10 mouse cellular contexts compared by ENCODE assay signal in the genomic region with DNA sequence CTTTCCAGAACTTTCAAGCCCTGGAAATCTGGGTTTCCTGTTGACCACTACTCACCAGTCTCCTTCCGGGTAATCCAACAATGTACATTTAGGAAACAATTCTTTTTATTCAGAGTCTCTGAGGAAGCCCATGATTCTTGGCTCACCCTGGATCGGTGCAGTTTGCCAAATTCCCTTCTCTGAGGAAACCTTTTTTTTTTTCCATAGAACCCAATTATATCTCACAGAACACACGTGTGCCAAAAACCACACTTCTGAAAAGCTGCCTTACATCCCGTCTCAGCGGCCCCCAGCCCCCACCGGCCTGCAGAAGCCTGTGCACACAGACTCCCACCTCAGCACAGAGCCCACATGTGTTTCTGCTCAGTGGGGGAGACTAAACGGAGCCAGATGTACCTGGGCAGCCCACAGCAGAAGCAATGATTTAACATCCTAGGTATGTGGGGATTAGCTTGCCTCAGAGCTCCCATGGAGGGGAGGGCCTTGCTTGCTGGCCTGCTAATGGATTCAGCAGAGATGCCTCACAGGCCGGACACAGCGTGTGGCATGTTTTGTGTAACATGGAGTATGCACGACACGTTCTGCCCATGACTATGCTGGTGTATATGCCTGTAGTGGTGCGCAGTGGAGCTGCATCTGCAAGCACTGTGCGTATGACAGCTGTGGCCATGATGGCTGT.
A peak's percentile ranks its signal among the peaks of the same experiment; 100 is the strongest.
DNase-seq lines count a peak whose midpoint lies in the region; ATAC-seq and TF ChIP-seq lines count a peak whose summit lies in the region.
"Had no signal": no experiment of that assay in that cellular context is flagged by ENCODE, and none has a peak within 500 bp of the region (broad histone marks: within the 10 kb centered on the region; RNA-seq: fewer than 3 reads in every experiment).

No protein-coding gene starts in this region.

- 70% methylated on average over 13 of the region's 13 CpGs for WGBS in hindbrain, embryonic 10.5 days
- WGBS in hindbrain, embryonic 14.5 days: 72% methylated on average over 13 of the region's 13 CpGs
- 65% methylated on average over 13 of the region's 13 CpGs for WGBS in hindbrain, embryonic 15.5 days
- WGBS in midbrain, embryonic 13.5 days: 72% methylated on average over 13 of the region's 13 CpGs

- H3K9ac ChIP-seq in hindbrain, embryonic 14.5 days: no peak overlapping the region
- no peak overlapping the region for H3K9ac ChIP-seq in hindbrain, embryonic 15.5 days
- no peak overlapping the region for H3K9ac ChIP-seq in midbrain, embryonic 13.5 days (replicated peaks)

- TF ChIP-seq CTCF in embryonic fibroblast, embryonic 13.5 days (IDR thresholded peaks at IDR 0.05; ENCODE audit: borderline replicate concordance, insufficient read depth, low read length): no peak

- H3K4me3 ChIP-seq in hindbrain, embryonic 10.5 days: no peak overlapping the region
- no peak overlapping the region for H3K4me3 ChIP-seq in hindbrain, embryonic 14.5 days (replicated peaks; ENCODE audit: low read length)
- no peak overlapping the region for H3K4me3 ChIP-seq in embryonic fibroblast, embryonic 13.5 days (ENCODE audit: insufficient read depth, low read length)
- H3K4me3 ChIP-seq in hindbrain, embryonic 15.5 days: no peak overlapping the region
- no peak overlapping the region for H3K4me3 ChIP-seq in midbrain, embryonic 13.5 days (replicated peaks)
- H3K4me3 ChIP-seq: erythroblast, embryonic 14.5 days; myocyte had no signal

- no peak for ATAC-seq in hindbrain, embryonic 14.5 days (ENCODE audit: low FRiP score)
- ATAC-seq in hindbrain, embryonic 15.5 days (ENCODE audit: low FRiP score, low read depth): 0 out of 2 replicates have a peak, but pooled peaks have one; percentile 15
- ATAC-seq in midbrain, embryonic 13.5 days: no peak
- no peak for ATAC-seq in activated CD4-positive, CD25-positive, alpha-beta regulatory T cell, adult 4 months

- peak overlapping the region; percentile 70 for H3K27ac ChIP-seq in hindbrain, embryonic 10.5 days
- H3K27ac ChIP-seq in hindbrain, embryonic 14.5 days: no peak overlapping the region; the same call in 1 of the 2 replicates
- H3K27ac ChIP-seq in embryonic fibroblast, embryonic 13.5 days (ENCODE audit: insufficient read depth, low read length): peak overlapping the region; percentile 75
- H3K27ac ChIP-seq in hindbrain, embryonic 15.5 days (replicated peaks): 0 out of 2 replicates have a peak overlapping the region, but pooled peaks have one; percentile 8
- peak overlapping the region; percentile 10; the same call in 1 of the 2 replicates for H3K27ac ChIP-seq in midbrain, embryonic 13.5 days

- no peaks in the 10 kb centered on the region for H3K9me3 ChIP-seq in hindbrain, embryonic 10.5 days
- peaks cover 7% of the 10 kb centered on the region; the same call in 1 of the 2 replicates for H3K9me3 ChIP-seq in hindbrain, embryonic 14.5 days (ENCODE audit: control insufficient read depth, low read length)
- no peaks in the 10 kb centered on the region for H3K9me3 ChIP-seq in hindbrain, embryonic 15.5 days
- no peaks in the 10 kb centered on the region for H3K9me3 ChIP-seq in midbrain, embryonic 13.5 days

- H3K4me1 ChIP-seq in hindbrain, embryonic 10.5 days (replicated peaks): peaks cover 25% of the 10 kb centered on the region
- H3K4me1 ChIP-seq in hindbrain, embryonic 14.5 days (replicated peaks; ENCODE audit: control insufficient read depth, insufficient read depth, low read length): no peaks in the 10 kb centered on the region
- peaks cover 5% of the 10 kb centered on the region; the same call in 1 of the 2 replicates for H3K4me1 ChIP-seq in embryonic fibroblast, embryonic 13.5 days (ENCODE audit: control insufficient read depth, insufficient read depth, low read length)
- H3K4me1 ChIP-seq in hindbrain, embryonic 15.5 days (replicated peaks): peaks cover 8% of the 10 kb centered on the region; the same call in 1 of the 2 replicates
- H3K4me1 ChIP-seq in midbrain, embryonic 13.5 days (replicated peaks): peaks cover 13% of the 10 kb centered on the region

- no peaks in the 10 kb centered on the region for H3K36me3 ChIP-seq in hindbrain, embryonic 10.5 days
- H3K36me3 ChIP-seq in hindbrain, embryonic 14.5 days (replicated peaks; ENCODE audit: control insufficient read depth, insufficient read depth): no peaks in the 10 kb centered on the region
- no peaks in the 10 kb centered on the region for H3K36me3 ChIP-seq in hindbrain, embryonic 15.5 days
- H3K36me3 ChIP-seq in midbrain, embryonic 13.5 days: no peaks in the 10 kb centered on the region

- peak; percentile 55 for DNase-seq in hindbrain, embryonic 10.5 days (ENCODE audit: low spot score)
- DNase-seq in hindbrain, embryonic 14.5 days (ENCODE audit: low spot score): no peak
- no peak for DNase-seq in thymus, postnatal 10 days (ENCODE audit: low spot score in 2 of 2)
- no peak for DNase-seq in cerebellum, adult 9-11 months

- no peak overlapping the region for H3K4me2 ChIP-seq in hindbrain, embryonic 14.5 days (replicated peaks)
- no peak overlapping the region for H3K4me2 ChIP-seq in hindbrain, embryonic 15.5 days
- H3K4me2 ChIP-seq in midbrain, embryonic 13.5 days (replicated peaks): no peak overlapping the region

- H3K27me3 ChIP-seq in hindbrain, embryonic 10.5 days (ENCODE audit: insufficient read depth, poor library complexity, severe bottlenecking): no peaks in the 10 kb centered on the region
- no peaks in the 10 kb centered on the region for H3K27me3 ChIP-seq in hindbrain, embryonic 14.5 days (ENCODE audit: control insufficient read depth, insufficient read depth, low read length)
- no peaks in the 10 kb centered on the region for H3K27me3 ChIP-seq in hindbrain, embryonic 15.5 days
- no peaks in the 10 kb centered on the region for H3K27me3 ChIP-seq in midbrain, embryonic 13.5 days

- TF ChIP-seq POLR2A in embryonic fibroblast, embryonic 13.5 days (IDR thresholded peaks at IDR 0.05; ENCODE audit: low read depth, low read length): no peak
